ENCODE assay signal across 18 mouse cellular contexts in the genomic region with DNA sequence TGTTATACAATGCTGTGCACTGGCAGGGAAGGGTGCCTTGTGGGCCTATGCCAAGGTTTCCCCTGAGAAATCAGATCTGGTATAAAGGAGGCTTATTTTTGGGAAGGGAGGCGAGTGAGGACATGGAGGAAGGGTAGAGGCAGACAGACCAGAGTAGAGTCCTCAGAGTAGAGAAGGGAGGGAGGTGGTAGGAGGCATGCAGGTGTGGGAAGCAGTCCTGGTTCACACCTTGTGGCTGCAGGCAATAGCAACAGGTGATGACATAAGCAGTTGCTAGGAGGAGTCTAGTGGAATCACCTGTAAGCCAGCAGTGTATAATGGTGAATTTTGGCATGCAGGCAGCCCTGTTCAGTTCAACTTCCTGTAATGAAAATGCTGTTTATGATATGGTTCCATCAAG.
A peak's percentile ranks its signal among the peaks of the same experiment; 100 is the strongest.
DNase-seq lines count a peak whose midpoint lies in the region; ATAC-seq lines count a peak whose summit lies in the region.
"Had no signal": no experiment of that assay in that cellular context is flagged by ENCODE, and none has a peak within 500 bp of the region (broad histone marks: within the 10 kb centered on the region; RNA-seq: fewer than 3 reads in every experiment).

No protein-coding gene starts in this region.

- H3K4me1 ChIP-seq in heart, embryonic 10.5 days, result peaks cover 29% of the 10 kb centered on the region
- peaks cover 63% of the 10 kb centered on the region for H3K4me1 ChIP-seq in embryonic facial prominence, embryonic 14.5 days (ENCODE audit: control insufficient read depth, insufficient read depth, low read length)
- peaks cover 70% of the 10 kb centered on the region for H3K4me1 ChIP-seq in limb, embryonic 15.5 days
- peaks cover 19% of the 10 kb centered on the region for H3K4me1 ChIP-seq in intestine, embryonic 16.5 days (ENCODE audit: control insufficient read depth, insufficient read depth, low read length)

- H3K27me3 ChIP-seq in heart, embryonic 10.5 days (ENCODE audit: insufficient read depth, poor library complexity, severe bottlenecking), result no peaks in the 10 kb centered on the region
- no peaks in the 10 kb centered on the region for H3K27me3 ChIP-seq in embryonic facial prominence, embryonic 14.5 days (replicated peaks; ENCODE audit: control insufficient read depth, insufficient read depth, low read length)
- H3K27me3 ChIP-seq in limb, embryonic 15.5 days, result no peaks in the 10 kb centered on the region
- no peaks in the 10 kb centered on the region for H3K27me3 ChIP-seq in intestine, embryonic 16.5 days (replicated peaks; ENCODE audit: control insufficient read depth, insufficient read depth, low read length)
- H3K27me3 ChIP-seq: hindbrain, embryonic 15.5 days; lung, embryonic 15.5 days had no signal

- H3K9me3 ChIP-seq in heart, embryonic 10.5 days, result no peaks in the 10 kb centered on the region
- no peaks in the 10 kb centered on the region for H3K9me3 ChIP-seq in embryonic facial prominence, embryonic 14.5 days (ENCODE audit: control insufficient read depth, low read length)
- H3K9me3 ChIP-seq in limb, embryonic 15.5 days, result no peaks in the 10 kb centered on the region
- H3K9me3 ChIP-seq in intestine, embryonic 16.5 days (ENCODE audit: control insufficient read depth, low read length), result no peaks in the 10 kb centered on the region
- H3K9me3 ChIP-seq: forebrain, embryonic 10.5 days; hindbrain, embryonic 15.5 days; lung, embryonic 15.5 days; midbrain, embryonic 10.5 days had no signal

- H3K4me2 ChIP-seq in embryonic facial prominence, embryonic 14.5 days (ENCODE audit: low read depth, low read length), result no peak overlapping the region
- no peak overlapping the region for H3K4me2 ChIP-seq in limb, embryonic 15.5 days
- no peak overlapping the region for H3K4me2 ChIP-seq in intestine, embryonic 16.5 days (ENCODE audit: low read depth, low read length)
- H3K4me2 ChIP-seq: hindbrain, embryonic 15.5 days; lung, embryonic 15.5 days had no signal

- peak; percentile 51; the same call in 1 of the 2 replicates for ATAC-seq in embryonic facial prominence, embryonic 14.5 days (ENCODE audit: low read depth)
- ATAC-seq in limb, embryonic 15.5 days (ENCODE audit: insufficient number of reproducible peaks, low FRiP score, low TSS enrichment, low read depth), result no peak
- ATAC-seq in intestine, embryonic 16.5 days, result no peak
- ATAC-seq: activated CD4-positive, CD25-positive, alpha-beta regulatory T cell, adult 4 months had no signal

- DNase-seq in heart, embryonic 10.5 days (ENCODE audit: low spot score), result peak; percentile 39
- DNase-seq in heart, postnatal 4 days, result no peak
- DNase-seq in CD4-positive, CD25-positive, alpha-beta regulatory T cell, adult 2 months (ENCODE audit: low read depth, low spot score), result peak; percentile 20
- peak; percentile 34 for DNase-seq in embryonic facial prominence, embryonic 14.5 days (ENCODE audit: low spot score)
- no peak for DNase-seq in left cerebral cortex, adult 18-20 months (ENCODE audit: low spot score in 2 of 2)
- DNase-seq: adrenal gland, adult 8-10 months; cerebellum, adult 18-20 months; kidney, adult 8-10 months; kidney, postnatal 25 days; lung, postnatal 4 days had no signal

- 74% methylated on average over 1 of the region's 1 CpGs for WGBS in heart, embryonic 10.5 days
- 67% methylated on average over 1 of the region's 1 CpGs for WGBS in embryonic facial prominence, embryonic 14.5 days
- 44% methylated on average over 1 of the region's 1 CpGs for WGBS in limb, embryonic 15.5 days
- WGBS in intestine, embryonic 16.5 days, result 85% methylated on average over 1 of the region's 1 CpGs

- H3K27ac ChIP-seq in heart, embryonic 10.5 days, result no peak overlapping the region
- H3K27ac ChIP-seq in embryonic facial prominence, embryonic 14.5 days (replicated peaks; ENCODE audit: low read depth, low read length), result no peak overlapping the region
- H3K27ac ChIP-seq in limb, embryonic 15.5 days, result 0 out of 2 replicates have a peak overlapping the region, but pooled peaks have one; percentile 8
- no peak overlapping the region for H3K27ac ChIP-seq in intestine, embryonic 16.5 days (ENCODE audit: low read length)
- H3K27ac ChIP-seq: forebrain, embryonic 10.5 days; hindbrain, embryonic 15.5 days; liver, embryonic 14.5 days; lung, embryonic 15.5 days; midbrain, embryonic 10.5 days had no signal

- H3K9ac ChIP-seq in embryonic facial prominence, embryonic 14.5 days (ENCODE audit: low read depth, low read length), result no peak overlapping the region
- H3K9ac ChIP-seq in limb, embryonic 15.5 days, result no peak overlapping the region
- H3K9ac ChIP-seq in intestine, embryonic 16.5 days (ENCODE audit: low read depth, low read length), result no peak overlapping the region
- H3K9ac ChIP-seq: hindbrain, embryonic 15.5 days; liver, embryonic 14.5 days; lung, embryonic 15.5 days had no signal

- H3K4me3 ChIP-seq in heart, embryonic 10.5 days, result no peak overlapping the region
- no peak overlapping the region for H3K4me3 ChIP-seq in embryonic facial prominence, embryonic 14.5 days (ENCODE audit: low read depth, low read length)
- no peak overlapping the region for H3K4me3 ChIP-seq in limb, embryonic 15.5 days
- no peak overlapping the region for H3K4me3 ChIP-seq in intestine, embryonic 16.5 days (ENCODE audit: low read length)
- H3K4me3 ChIP-seq: forebrain, embryonic 10.5 days; hindbrain, embryonic 15.5 days; lung, embryonic 15.5 days; midbrain, embryonic 10.5 days had no signal

- no peaks in the 10 kb centered on the region for H3K36me3 ChIP-seq in heart, embryonic 10.5 days
- H3K36me3 ChIP-seq in embryonic facial prominence, embryonic 14.5 days (ENCODE audit: control insufficient read depth, insufficient read depth, low read length), result no peaks in the 10 kb centered on the region
- no peaks in the 10 kb centered on the region for H3K36me3 ChIP-seq in limb, embryonic 15.5 days
- H3K36me3 ChIP-seq in intestine, embryonic 16.5 days (ENCODE audit: control insufficient read depth, insufficient read depth, low read length), result no peaks in the 10 kb centered on the region
- H3K36me3 ChIP-seq: forebrain, embryonic 10.5 days; hindbrain, embryonic 15.5 days; lung, embryonic 15.5 days; midbrain, embryonic 10.5 days had no signal

Comparison
In these comparisons a context has a peak if more than half of its experiments do, and no peak if none do; other contexts are left out.
1. DNase-seq: peak in heart, embryonic 10.5 days (single experiment), CD4-positive, CD25-positive, alpha-beta regulatory T cell, adult 2 months (single experiment) and embryonic facial prominence, embryonic 14.5 days (single experiment); none in heart, postnatal 4 days (single experiment) and left cerebral cortex, adult 18-20 months (0 of 2).